Mouse (Mus musculus): ENCODE measurements around the gene Cntnap2. TPM values are rescaled to one million over a fixed set of nuclear protein-coding genes. Genes with fewer than 3 reads are reported as not detected.

Cntnap2 gene
- polyA plus RNA-seq, 1 experiment from 2014 or later: 3.8 TPM

DNA sequence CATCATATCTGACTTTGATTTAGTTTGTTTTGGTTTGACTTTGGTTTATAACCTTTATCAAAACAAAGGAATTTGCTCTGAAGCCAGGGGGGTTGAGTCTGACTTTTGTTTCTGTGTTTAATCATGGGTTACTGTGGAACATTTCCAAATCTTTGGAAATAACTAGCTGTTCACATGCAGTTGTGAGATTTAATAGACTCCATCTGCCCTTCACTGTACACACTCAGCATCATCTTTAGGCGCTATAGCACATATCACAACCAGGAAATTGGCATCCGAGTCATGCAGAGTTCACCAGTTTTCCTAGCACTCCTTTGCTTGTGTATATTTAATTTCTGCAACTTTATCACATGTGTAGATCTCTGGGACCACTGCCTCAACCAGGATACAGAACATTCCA lies 2256.3 kb downstream of the Cntnap2 start:
- Histone ChIP-seq H3K4me2 (replicated peaks; ENCODE audit: low read depth, low read length) (no peak overlapping the region), H3K9ac (replicated peaks; ENCODE audit: low read depth, low read length) (no peak overlapping the region), H3K36me3 (ENCODE audit: control insufficient read depth, insufficient read depth, low read length) (no peaks in the 10 kb centered on the region), H3K4me3 (ENCODE audit: low read depth, low read length) (no peak overlapping the region), H3K4me1 (ENCODE audit: control insufficient read depth, insufficient read depth, low read length) (0 out of 2 replicates have a peak, but pooled peaks cover 2% of the 10 kb centered on the region), H3K9me3 (ENCODE audit: control insufficient read depth, low read depth, low read length) (no peaks in the 10 kb centered on the region), H3K27ac (ENCODE audit: low read length) (no peak overlapping the region), H3K27me3 (ENCODE audit: control insufficient read depth, insufficient read depth, low read length) (no peaks in the 10 kb centered on the region)
- 52% methylated on average over 2 of the region's 2 CpGs for WGBS
- ATAC-seq (ENCODE audit: insufficient number of reproducible peaks, insufficient read depth, low FRiP score, low read depth): no peak

- H3K36me3 ChIP-seq (ENCODE audit: control insufficient read depth, insufficient read depth, low read length): no peaks in the 10 kb centered on the region
- no peak overlapping the region for H3K27ac ChIP-seq (ENCODE audit: low read length)
- H3K4me1 ChIP-seq (ENCODE audit: control insufficient read depth, insufficient read depth, low read length): 0 out of 2 replicates have a peak, but pooled peaks cover 2% of the 10 kb centered on the region
- no peaks in the 10 kb centered on the region for H3K9me3 ChIP-seq (ENCODE audit: control insufficient read depth, low read depth, low read length)
- H3K4me3 ChIP-seq (ENCODE audit: low read depth, low read length): no peak overlapping the region
- no peak overlapping the region for H3K4me2 ChIP-seq (replicated peaks; ENCODE audit: low read depth, low read length)
- no peaks in the 10 kb centered on the region for H3K27me3 ChIP-seq (ENCODE audit: control insufficient read depth, insufficient read depth, low read length)
- no peak overlapping the region for H3K9ac ChIP-seq (replicated peaks; ENCODE audit: low read depth, low read length)
- no peak for ATAC-seq (ENCODE audit: insufficient number of reproducible peaks, insufficient read depth, low FRiP score, low read depth)
Measured at GRCm38 (mm10) chr6:47317253-47317652, 2258.1 kb downstream of the Cntnap2 start.

DNA sequence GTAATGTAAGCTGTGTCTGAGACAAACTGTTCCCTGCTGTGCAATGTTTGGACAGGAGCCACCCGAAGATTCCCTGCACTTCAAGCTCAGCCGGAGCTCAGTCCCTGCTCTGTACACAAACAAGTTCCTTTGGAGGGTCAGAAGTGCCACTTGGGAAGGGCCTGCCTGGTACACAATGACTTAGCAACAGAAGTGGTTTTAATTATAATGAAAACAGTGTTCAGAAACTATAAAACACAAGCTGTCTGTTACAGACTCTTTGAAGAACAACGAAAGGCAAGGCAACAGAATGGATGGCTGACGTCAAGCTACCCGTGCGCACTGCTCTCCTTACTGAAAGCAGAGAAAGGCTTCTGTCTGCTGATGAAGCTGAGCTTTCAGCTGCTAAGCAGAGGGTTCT lies 2259.5 kb downstream of the Cntnap2 start:
- Histone ChIP-seq H3K9me3 (ENCODE audit: control insufficient read depth, low read depth, low read length) (no peaks in the 10 kb centered on the region), H3K27me3 (ENCODE audit: control insufficient read depth, insufficient read depth, low read length) (no peaks in the 10 kb centered on the region), H3K27ac (ENCODE audit: low read length) (no peak overlapping the region), H3K4me1 (ENCODE audit: control insufficient read depth, insufficient read depth, low read length) (0 out of 2 replicates have a peak, but pooled peaks cover 2% of the 10 kb centered on the region), H3K4me3 (ENCODE audit: low read depth, low read length) (no peak overlapping the region), H3K4me2 (replicated peaks; ENCODE audit: low read depth, low read length) (peak overlapping the region; percentile 21), H3K9ac (replicated peaks; ENCODE audit: low read depth, low read length) (no peak overlapping the region), H3K36me3 (ENCODE audit: control insufficient read depth, insufficient read depth, low read length) (no peaks in the 10 kb centered on the region)
- no peak for ATAC-seq (ENCODE audit: insufficient number of reproducible peaks, insufficient read depth, low FRiP score, low read depth)
- WGBS: 8% methylated on average over 6 of the region's 6 CpGs

DNA sequence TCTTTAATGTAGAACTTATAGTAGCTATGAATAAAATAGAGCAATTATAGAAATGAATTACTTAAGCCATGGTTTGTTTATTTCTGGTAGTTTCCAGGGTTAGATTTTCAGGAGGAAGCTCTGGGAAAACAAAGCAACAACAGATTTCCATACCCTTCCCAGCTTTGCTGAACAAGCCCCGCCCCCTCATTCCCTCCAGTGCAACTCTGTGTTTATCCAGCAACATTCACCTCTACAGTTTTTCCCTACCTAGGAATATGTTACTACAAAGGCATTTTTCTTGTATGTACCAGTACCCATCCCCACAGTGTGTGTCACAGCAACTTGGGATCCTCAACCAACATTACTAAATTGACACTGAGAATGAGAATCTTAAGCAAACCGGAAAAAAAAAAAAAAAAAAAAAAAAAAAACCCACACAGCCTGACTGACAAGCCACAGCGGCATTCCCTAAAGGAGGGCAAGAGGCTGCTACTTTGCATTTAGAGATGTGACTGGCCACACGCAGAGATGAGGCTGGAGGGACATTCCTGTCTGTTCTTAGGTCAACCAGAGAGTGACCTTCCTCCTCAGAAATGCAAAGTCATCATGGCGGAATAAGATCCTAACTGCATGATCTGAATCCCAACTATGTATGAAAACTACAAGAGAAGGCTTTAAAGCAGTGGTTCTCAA lies 2260.3 kb downstream of the Cntnap2 start:
- no peak overlapping the region for H3K27ac ChIP-seq (ENCODE audit: low read length)
- H3K9me3 ChIP-seq (ENCODE audit: control insufficient read depth, low read depth, low read length): no peaks in the 10 kb centered on the region
- ATAC-seq (ENCODE audit: insufficient number of reproducible peaks, insufficient read depth, low FRiP score, low read depth): no peak
- 19% methylated on average over 5 of the region's 5 CpGs for WGBS
- no peak overlapping the region for H3K4me3 ChIP-seq (ENCODE audit: low read depth, low read length)
- H3K4me1 ChIP-seq (ENCODE audit: control insufficient read depth, insufficient read depth, low read length): 0 out of 2 replicates have a peak, but pooled peaks cover 2% of the 10 kb centered on the region
- no peaks in the 10 kb centered on the region for H3K36me3 ChIP-seq (ENCODE audit: control insufficient read depth, insufficient read depth, low read length)
- no peak overlapping the region for H3K4me2 ChIP-seq (replicated peaks; ENCODE audit: low read depth, low read length)
- no peak overlapping the region for H3K9ac ChIP-seq (replicated peaks; ENCODE audit: low read depth, low read length)
- H3K27me3 ChIP-seq (ENCODE audit: control insufficient read depth, insufficient read depth, low read length): no peaks in the 10 kb centered on the region

DNA sequence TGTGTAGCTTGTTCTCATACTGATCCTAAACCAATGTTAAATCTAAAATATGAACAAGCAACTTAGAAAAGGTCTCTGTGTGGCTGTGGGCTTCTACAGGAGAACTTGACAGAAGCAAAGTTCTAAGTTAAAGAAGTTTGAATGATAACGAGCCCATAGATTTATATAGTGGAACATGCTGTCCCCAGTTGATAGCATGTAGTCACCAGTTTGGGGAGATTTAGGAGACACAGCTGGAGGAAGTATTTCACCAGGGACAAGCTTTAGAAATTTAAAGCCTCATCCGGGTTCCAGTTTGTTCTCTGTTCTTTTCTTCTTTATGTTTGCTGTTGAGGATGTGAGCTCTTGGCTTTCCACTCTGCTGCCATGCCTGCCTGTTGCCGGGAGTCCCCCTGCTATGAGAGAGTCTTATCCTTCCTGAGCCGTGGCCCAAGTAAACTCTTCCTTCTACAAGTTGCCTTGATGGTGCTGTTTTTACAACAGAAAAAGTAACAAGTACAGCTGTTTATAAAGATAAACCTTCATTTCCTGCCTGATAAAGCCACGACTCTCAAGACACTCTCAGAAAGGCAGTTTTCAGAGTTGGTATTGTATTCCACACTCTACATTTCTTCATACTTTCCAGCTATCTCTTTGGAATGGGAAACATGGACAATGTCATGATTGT lies 2264.1 kb downstream of the Cntnap2 start:
- Histone ChIP-seq H3K9ac (replicated peaks; ENCODE audit: low read depth, low read length) (no peak overlapping the region), H3K27me3 (ENCODE audit: control insufficient read depth, insufficient read depth, low read length) (no peaks in the 10 kb centered on the region), H3K4me1 (ENCODE audit: control insufficient read depth, insufficient read depth, low read length) (0 out of 2 replicates have a peak, but pooled peaks cover 2% of the 10 kb centered on the region), H3K36me3 (ENCODE audit: control insufficient read depth, insufficient read depth, low read length) (no peaks in the 10 kb centered on the region), H3K27ac (ENCODE audit: low read length) (no peak overlapping the region), H3K4me3 (ENCODE audit: low read depth, low read length) (no peak overlapping the region), H3K4me2 (replicated peaks; ENCODE audit: low read depth, low read length) (no peak overlapping the region), H3K9me3 (ENCODE audit: control insufficient read depth, low read depth, low read length) (no peaks in the 10 kb centered on the region)
- WGBS: 48% methylated on average over 5 of the region's 5 CpGs
- ATAC-seq (ENCODE audit: insufficient number of reproducible peaks, insufficient read depth, low FRiP score, low read depth): no peak

DNA sequence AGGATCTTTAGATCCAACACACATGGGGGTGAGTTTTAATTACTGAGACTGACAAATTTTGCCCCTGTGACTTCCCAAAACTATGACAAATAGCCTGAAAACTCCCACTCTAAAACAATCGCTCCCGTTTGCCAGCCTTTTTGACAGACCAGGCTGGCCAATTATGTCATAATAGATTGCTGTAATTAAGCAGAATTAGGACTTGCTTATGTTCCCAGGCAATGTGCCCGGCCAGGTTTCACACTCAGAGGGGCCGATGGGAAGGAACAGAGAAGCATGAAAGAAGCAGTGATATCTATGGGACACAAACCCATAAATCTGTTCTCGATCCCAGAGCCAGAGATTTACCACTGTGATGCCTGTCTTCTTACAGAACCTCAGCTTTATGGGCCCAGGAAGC lies 2264.7 kb downstream of the Cntnap2 start:
- no peak overlapping the region for H3K27ac ChIP-seq (ENCODE audit: low read length)
- no peak overlapping the region for H3K9ac ChIP-seq (replicated peaks; ENCODE audit: low read depth, low read length)
- H3K27me3 ChIP-seq (ENCODE audit: control insufficient read depth, insufficient read depth, low read length): no peaks in the 10 kb centered on the region
- WGBS: 41% methylated on average over 5 of the region's 5 CpGs
- no peaks in the 10 kb centered on the region for H3K36me3 ChIP-seq (ENCODE audit: control insufficient read depth, insufficient read depth, low read length)
- H3K9me3 ChIP-seq (ENCODE audit: control insufficient read depth, low read depth, low read length): no peaks in the 10 kb centered on the region
- H3K4me3 ChIP-seq (ENCODE audit: low read depth, low read length): no peak overlapping the region
- no peak for ATAC-seq (ENCODE audit: insufficient number of reproducible peaks, insufficient read depth, low FRiP score, low read depth)
- H3K4me1 ChIP-seq (ENCODE audit: control insufficient read depth, insufficient read depth, low read length): no peaks in the 10 kb centered on the region
- no peak overlapping the region for H3K4me2 ChIP-seq (replicated peaks; ENCODE audit: low read depth, low read length)

- Histone ChIP-seq H3K4me2 (replicated peaks; ENCODE audit: low read depth, low read length) (no peak overlapping the region), H3K9ac (replicated peaks; ENCODE audit: low read depth, low read length) (no peak overlapping the region), H3K9me3 (ENCODE audit: control insufficient read depth, low read depth, low read length) (no peaks in the 10 kb centered on the region), H3K27me3 (ENCODE audit: control insufficient read depth, insufficient read depth, low read length) (no peaks in the 10 kb centered on the region), H3K36me3 (ENCODE audit: control insufficient read depth, insufficient read depth, low read length) (no peaks in the 10 kb centered on the region), H3K4me1 (ENCODE audit: control insufficient read depth, insufficient read depth, low read length) (no peaks in the 10 kb centered on the region), H3K27ac (ENCODE audit: low read length) (no peak overlapping the region), H3K4me3 (ENCODE audit: low read depth, low read length) (no peak overlapping the region)
- no peak for ATAC-seq (ENCODE audit: insufficient number of reproducible peaks, insufficient read depth, low FRiP score, low read depth)
- 72% methylated on average over 3 of the region's 3 CpGs for WGBS
Measured at GRCm38 (mm10) chr6:47328281-47328680, 2269.1 kb downstream of the Cntnap2 start.

DNA sequence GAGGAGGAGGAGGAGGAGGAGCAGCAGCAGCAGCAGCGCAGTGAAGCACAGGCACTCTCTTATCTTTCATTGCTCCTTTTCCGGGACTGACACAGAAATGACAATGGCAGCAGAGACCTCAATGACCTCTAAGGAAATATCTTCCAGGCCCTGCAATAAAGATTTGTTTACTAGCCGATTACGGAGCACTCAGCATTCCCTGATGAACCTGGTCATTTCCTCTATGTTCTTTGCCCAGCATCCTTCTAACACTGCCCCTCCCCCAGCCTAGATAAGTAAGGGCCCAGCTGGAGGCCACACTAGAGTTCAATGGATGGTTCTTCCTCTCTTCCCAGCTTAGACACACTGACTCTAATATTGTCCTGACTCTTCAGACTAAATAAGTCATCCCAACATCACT lies 2270.1 kb downstream of the Cntnap2 start:
- Histone ChIP-seq H3K9ac (replicated peaks; ENCODE audit: low read depth, low read length) (no peak overlapping the region), H3K9me3 (ENCODE audit: control insufficient read depth, low read depth, low read length) (no peaks in the 10 kb centered on the region), H3K36me3 (ENCODE audit: control insufficient read depth, insufficient read depth, low read length) (no peaks in the 10 kb centered on the region), H3K27me3 (ENCODE audit: control insufficient read depth, insufficient read depth, low read length) (no peaks in the 10 kb centered on the region), H3K4me2 (replicated peaks; ENCODE audit: low read depth, low read length) (no peak overlapping the region), H3K4me1 (ENCODE audit: control insufficient read depth, insufficient read depth, low read length) (no peaks in the 10 kb centered on the region), H3K4me3 (ENCODE audit: low read depth, low read length) (no peak overlapping the region), H3K27ac (ENCODE audit: low read length) (no peak overlapping the region)
- ATAC-seq (ENCODE audit: insufficient number of reproducible peaks, insufficient read depth, low FRiP score, low read depth): no peak
- 26% methylated on average over 4 of the region's 4 CpGs for WGBS
